Mouse (Mus musculus) liver, adult 2 months (tissue): ENCODE measurements around the gene Slc22a23. TPM values are rescaled to one million over a fixed set of nuclear protein-coding genes. Genes with fewer than 3 reads are reported as not detected.

Source experiments
- DNase-seq: peaks from one replicate; pipeline ENCODE4 v3.0.0-alpha.2; 2011; ENCODE audit warnings: low read depth, low spot score; ENCODE audit errors: extremely low read depth
- H3K27ac ChIP-seq: fragments of 200-500 bp; replicated peaks from 2 replicates; pipeline ENCODE4 v1.5.1; 2012; ENCODE audit warnings: low read depth, mild to moderate bottlenecking, control low read depth, inconsistent platforms, low read length; ENCODE audit not compliant: insufficient read depth
- H3K27me3 ChIP-seq: fragments of 200-500 bp; 2 replicates; pipeline ENCODE4 v1.6.1; 2012; ENCODE audit warnings: mild to moderate bottlenecking, moderate library complexity, low read length, inconsistent platforms; ENCODE audit not compliant: control insufficient read depth, insufficient read depth
- H3K36me3 ChIP-seq: fragments of 200-500 bp; 2 replicates; pipeline ENCODE4 v1.6.1; 2012; ENCODE audit warnings: low read length, inconsistent platforms; ENCODE audit not compliant: control insufficient read depth, insufficient read depth
- H3K4me1 ChIP-seq: fragments of 200-500 bp; 2 replicates; pipeline ENCODE4 v1.6.1; 2011; ENCODE audit warnings: low read length; ENCODE audit not compliant: control insufficient read depth, insufficient read depth
- H3K4me3 ChIP-seq: fragments of 200-500 bp; 2 replicates; pipeline ENCODE4 v1.5.1; 2011; ENCODE audit warnings: low read depth, mild to moderate bottlenecking, control low read depth, low read length, moderate library complexity; ENCODE audit not compliant: insufficient read depth
- H3K79me2 ChIP-seq: fragments of 200-500 bp; 2 replicates; pipeline ENCODE4 v1.6.1; 2012; ENCODE audit warnings: inconsistent platforms, mild to moderate bottlenecking, low read length, moderate library complexity; ENCODE audit not compliant: control insufficient read depth, insufficient read depth
- H3K9ac ChIP-seq: fragments of 200-500 bp; 2 replicates; pipeline ENCODE4 v1.6.1; 2012; ENCODE audit warnings: low read depth, mild to moderate bottlenecking, control low read depth, inconsistent platforms, low read length
- CTCF ChIP-seq: fragments of 200-500 bp; IDR thresholded peaks from 2 replicates; pipeline ENCODE4 v1.5.1; 2011; ENCODE audit warnings: low read depth, low read length, control low read depth
- POLR2A ChIP-seq: fragments of 200-500 bp; IDR thresholded peaks from 2 replicates; pipeline ENCODE4 v1.6.1; 2011; ENCODE audit warnings: low read length, control low read depth; ENCODE audit not compliant: insufficient read depth; ENCODE audit errors: extremely low read depth
- WGBS: fragments of 180-500 bp; shearing (Covaris S2); methylation state at CpG from one replicate; pipeline ENCODE4 v1.1.7; 2018; 5-methylcytosine and 5-hydroxymethylcytosine counted together
- polyA plus RNA-seq: library from polyadenylated mRNA; depleted of rRNA; stranded (reverse); fragments of >200 nt; gene quantifications from 2 replicates; pipeline ENCODE4 v1.2.3, GENCODE M21; 2012
- total RNA-seq: library from RNA; depleted of rRNA; stranded (reverse); fragments of >200 nt; gene quantifications from 2 replicates; pipeline ENCODE4 v1.2.3, GENCODE M21; 2014

The Slc22a23 gene
- total and polyA plus RNA-seq, 2 experiments: 31.6 to 50.6 TPM

- Histone ChIP-seq H3K27ac (no peak overlapping the region), H3K4me3 (no peak overlapping the region), H3K79me2 (peaks cover 31% of the 10 kb centered on the region; the same call in 1 of the 2 replicates), H3K27me3 (no peaks in the 10 kb centered on the region), H3K4me1 (peaks cover 20% of the 10 kb centered on the region), H3K36me3 (peaks cover 4% of the 10 kb centered on the region), H3K9ac (no peak overlapping the region)
- no peak for DNase-seq
- 65% methylated on average over 3 of the region's 3 CpGs for WGBS
- TF ChIP-seq POLR2A (no peak), CTCF (no peak)
Observed at GRCm38 (mm10) chr13:34308604-34308927, 36.4 kb downstream of the Slc22a23 start.

DNA sequence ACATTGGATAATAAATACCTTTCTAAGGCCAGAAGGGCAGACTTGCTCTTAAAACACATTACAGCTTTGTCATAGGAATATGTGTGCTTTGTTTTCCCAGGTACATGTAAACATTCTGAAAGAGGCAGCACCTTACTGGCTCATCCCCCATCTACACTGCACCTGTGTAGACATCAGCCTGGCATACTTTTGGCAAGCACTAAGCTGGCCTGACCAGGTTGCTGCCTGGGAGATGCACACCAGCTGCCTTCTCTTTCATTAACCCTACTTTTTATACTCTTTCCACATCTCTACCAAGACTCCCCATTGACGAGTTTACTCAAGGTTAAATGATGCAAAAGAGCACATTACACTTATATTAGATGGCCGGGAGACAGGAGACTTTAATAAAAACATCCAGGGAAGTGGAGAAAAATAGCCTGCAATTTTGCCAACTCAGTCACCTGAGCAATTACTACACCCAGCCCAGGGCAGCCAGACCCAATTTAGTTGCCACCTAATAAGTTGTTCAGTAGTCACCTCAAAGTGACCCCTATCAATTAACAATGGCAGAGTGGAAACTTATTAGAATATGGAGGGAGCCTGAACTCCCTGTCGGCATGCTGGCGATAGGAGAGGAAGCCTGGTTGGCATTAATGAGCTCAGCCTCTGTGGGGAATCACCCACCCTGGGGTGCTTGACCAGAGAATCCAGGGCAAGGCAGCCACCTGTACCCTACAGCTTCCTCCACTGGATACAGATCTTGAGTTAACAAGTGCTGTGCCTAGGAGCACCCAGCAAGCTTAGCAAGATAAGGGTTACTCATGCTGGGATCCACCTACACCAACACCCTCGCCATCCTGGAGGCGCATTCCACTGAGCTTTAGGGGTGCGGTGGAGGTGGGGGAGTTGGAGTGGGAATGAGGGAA is 37.0 kb downstream of the Slc22a23 start:
- no peak overlapping the region for H3K4me3 ChIP-seq
- no peak for TF ChIP-seq CTCF
- TF ChIP-seq POLR2A: no peak
- peaks cover 32% of the 10 kb centered on the region; the same call in 1 of the 2 replicates for H3K79me2 ChIP-seq
- H3K27me3 ChIP-seq: no peaks in the 10 kb centered on the region
- no peak for DNase-seq
- 69% methylated on average over 7 of the region's 7 CpGs for WGBS
- H3K9ac ChIP-seq: no peak overlapping the region
- H3K36me3 ChIP-seq: peaks cover 4% of the 10 kb centered on the region
- H3K27ac ChIP-seq: no peak overlapping the region
- H3K4me1 ChIP-seq: peaks cover 18% of the 10 kb centered on the region

GRCm38 (mm10) chr13:34305964-34306671 is 38.9 kb downstream of the Slc22a23 start:
- TF ChIP-seq CTCF (no peak), POLR2A (no peak)

GRCm38 (mm10) chr13:34304896-34305295 is 40.1 kb downstream of the Slc22a23 start:
- Histone ChIP-seq H3K79me2 (peaks cover 33% of the 10 kb centered on the region; the same call in 1 of the 2 replicates), H3K27me3 (no peaks in the 10 kb centered on the region), H3K27ac (no peak overlapping the region), H3K36me3 (peaks cover 5% of the 10 kb centered on the region), H3K9ac (no peak overlapping the region), H3K4me1 (peaks cover 29% of the 10 kb centered on the region), H3K4me3 (no peak overlapping the region)
- TF ChIP-seq POLR2A (no peak), CTCF (no peak)
- 23% methylated on average over 3 of the region's 3 CpGs for WGBS
- peak; percentile 93 for DNase-seq

More at GRCm38 (mm10) chr13:34305964-34306671, 38.9 kb downstream of the Slc22a23 start:
- H3K79me2 ChIP-seq: peaks cover 33% of the 10 kb centered on the region; the same call in 1 of the 2 replicates
- DNase-seq: peak; percentile 63
- H3K27ac ChIP-seq: peak overlapping the region; percentile 22; the same call in 1 of the 2 replicates
- WGBS: 33% methylated on average over 2 of the region's 2 CpGs
- H3K4me3 ChIP-seq: no peak overlapping the region
- no peaks in the 10 kb centered on the region for H3K27me3 ChIP-seq
- peaks cover 4% of the 10 kb centered on the region for H3K36me3 ChIP-seq
- H3K4me1 ChIP-seq: peaks cover 25% of the 10 kb centered on the region
- H3K9ac ChIP-seq: no peak overlapping the region

- H3K9ac ChIP-seq: no peak overlapping the region
- H3K27me3 ChIP-seq: no peaks in the 10 kb centered on the region
- DNase-seq: no peak
- H3K4me3 ChIP-seq: no peak overlapping the region
- peaks cover 7% of the 10 kb centered on the region for H3K36me3 ChIP-seq
- peaks cover 34% of the 10 kb centered on the region; the same call in 1 of the 2 replicates for H3K79me2 ChIP-seq
- peaks cover 34% of the 10 kb centered on the region for H3K4me1 ChIP-seq
- 66% methylated on average over 6 of the region's 6 CpGs for WGBS
- TF ChIP-seq POLR2A: no peak
- no peak for TF ChIP-seq CTCF
- H3K27ac ChIP-seq: no peak overlapping the region
Observed at GRCm38 (mm10) chr13:34303386-34304016, 41.5 kb downstream of the Slc22a23 start.
